Mouse (Mus musculus) kidney, postnatal 0 days (tissue): ENCODE results near the gene Flnb. TPM values are rescaled to one million over a fixed set of nuclear protein-coding genes. Genes with fewer than 3 reads are reported as not detected.

Source experiments
- ATAC-seq: fragments of 200-750 bp; cut with Nextera tagmentation; replicated peaks from 2 replicates; pipeline ENCODE4 v1.8.0; 2017; ENCODE audit warnings: low read depth, moderate number of reproducible peaks, moderate TSS enrichment, moderate library complexity; ENCODE audit not compliant: low FRiP score
- DNase-seq: peaks from one replicate; pipeline ENCODE4 v3.0.0-alpha.2; 2016; ENCODE audit warnings: low spot score
- H3K27ac ChIP-seq: fragments of 300-500 bp; sonication (generic); 2 replicates; pipeline ENCODE4 v1.5.1; 2014; ENCODE audit warnings: mild to moderate bottlenecking
- H3K27me3 ChIP-seq: fragments of 300-500 bp; sonication (generic); 2 replicates; pipeline ENCODE4 v1.6.1; 2014; ENCODE audit warnings: low read length, mixed read lengths; ENCODE audit not compliant: insufficient read depth
- H3K36me3 ChIP-seq: fragments of 300-500 bp; sonication (generic); 2 replicates; pipeline ENCODE4 v1.6.1; 2014; ENCODE audit warnings: low read length, mixed read lengths; ENCODE audit not compliant: insufficient read depth
- H3K4me1 ChIP-seq: fragments of 300-500 bp; sonication (generic); replicated peaks from 2 replicates; pipeline ENCODE4 v1.6.1; 2014; ENCODE audit warnings: antibody characterized with exemption, low read length, mixed read lengths; ENCODE audit not compliant: insufficient read depth
- H3K4me2 ChIP-seq: fragments of 300-500 bp; sonication (generic); 2 replicates; pipeline ENCODE4 v1.6.1; 2014; ENCODE audit warnings: mild to moderate bottlenecking, low read length, moderate library complexity, mixed read lengths
- H3K4me3 ChIP-seq: fragments of 300-500 bp; sonication (generic); replicated peaks from 2 replicates; pipeline ENCODE4 v1.5.1; 2014; ENCODE audit warnings: low read depth, low read length
- H3K9ac ChIP-seq: fragments of 300-500 bp; sonication (generic); 2 replicates; pipeline ENCODE4 v1.6.1; 2014; ENCODE audit warnings: low read depth, low read length
- H3K9me3 ChIP-seq: fragments of 300-500 bp; sonication (generic); replicated peaks from 2 replicates; pipeline ENCODE4 v1.6.1; 2016; ENCODE audit warnings: low read length, inconsistent platforms, mixed read lengths
- CTCF ChIP-seq: IDR thresholded peaks from 2 replicates; pipeline ENCODE4 v1.5.1; 2016; ENCODE audit warnings: antibody characterized with exemption, low read depth, mild to moderate bottlenecking, moderate library complexity
- WGBS: fragments of 180-500 bp; shearing (Covaris S2); extraction: QIAGEN DNeasy Blood & Tissue Kit; methylation state at CpG from one replicate; pipeline ENCODE4 v1.1.7; 2014; 5-methylcytosine and 5-hydroxymethylcytosine counted together
- polyA plus RNA-seq: library from polyadenylated mRNA; unstranded; fragments of >200 nt; fragmentation: Nextera tagmentation; extraction: Ambion mirVana; gene quantifications from 2 replicates; pipeline ENCODE4 v1.2.1, GENCODE M21; 2015

Flnb gene
- polyA plus RNA-seq, 1 experiment from 2014 or later = 10.7 TPM

GRCm38 (mm10) chr14:7921459-7921858 lies 103.7 kb downstream of the Flnb start:
- H3K4me3 ChIP-seq = no peak overlapping the region
- no peak overlapping the region for H3K9ac ChIP-seq
- no peak overlapping the region for H3K27ac ChIP-seq
- ATAC-seq (no peak), DNase-seq (no peak)
- no peak overlapping the region for H3K4me2 ChIP-seq
- TF ChIP-seq CTCF = no peak
- H3K9me3 ChIP-seq = no peaks in the 10 kb centered on the region
- WGBS = 82% methylated on average over 5 of the region's 5 CpGs
- no peaks in the 10 kb centered on the region for H3K27me3 ChIP-seq
- H3K4me1 ChIP-seq = no peaks in the 10 kb centered on the region
- peaks cover 39% of the 10 kb centered on the region for H3K36me3 ChIP-seq

- H3K4me2 ChIP-seq = no peak overlapping the region
- H3K27ac ChIP-seq = no peak overlapping the region
- no peak for TF ChIP-seq CTCF
- ATAC-seq = no peak
- H3K9me3 ChIP-seq = no peaks in the 10 kb centered on the region
- no peaks in the 10 kb centered on the region for H3K4me1 ChIP-seq
- H3K36me3 ChIP-seq = peaks cover 32% of the 10 kb centered on the region; the same call in 1 of the 2 replicates
- DNase-seq = no peak
- no peaks in the 10 kb centered on the region for H3K27me3 ChIP-seq
- H3K9ac ChIP-seq = no peak overlapping the region
- no peak overlapping the region for H3K4me3 ChIP-seq
These were observed 105.9 kb downstream of the Flnb start for GRCm38 (mm10) chr14:7923635-7924034.

- Histone ChIP-seq H3K4me1 (no peaks in the 10 kb centered on the region), H3K36me3 (peaks cover 72% of the 10 kb centered on the region), H3K27me3 (no peaks in the 10 kb centered on the region), H3K27ac (no peak overlapping the region), H3K4me3 (no peak overlapping the region), H3K9me3 (no peaks in the 10 kb centered on the region), H3K9ac (no peak overlapping the region), H3K4me2 (no peak overlapping the region)
- no peak for DNase-seq
- no peak for ATAC-seq
- WGBS = 86% methylated on average over 1 of the region's 1 CpGs
- TF ChIP-seq CTCF = no peak
These were observed 110.6 kb downstream of the Flnb start for GRCm38 (mm10) chr14:7928362-7928761.

- Histone ChIP-seq H3K9me3 (no peaks in the 10 kb centered on the region), H3K27me3 (no peaks in the 10 kb centered on the region), H3K4me3 (no peak overlapping the region), H3K27ac (no peak overlapping the region), H3K9ac (no peak overlapping the region), H3K4me1 (no peaks in the 10 kb centered on the region), H3K36me3 (peaks cover 75% of the 10 kb centered on the region), H3K4me2 (no peak overlapping the region)
- 78% methylated on average over 7 of the region's 7 CpGs for WGBS
- ATAC-seq (no peak), DNase-seq (no peak)
- TF ChIP-seq CTCF = no peak
These were observed 111.3 kb downstream of the Flnb start for GRCm38 (mm10) chr14:7929029-7929428.

GRCm38 (mm10) chr14:7932151-7932550 lies 114.4 kb downstream of the Flnb start:
- Histone ChIP-seq H3K9ac (no peak overlapping the region), H3K27ac (no peak overlapping the region), H3K36me3 (peaks cover 67% of the 10 kb centered on the region), H3K4me1 (no peaks in the 10 kb centered on the region), H3K9me3 (no peaks in the 10 kb centered on the region), H3K27me3 (no peaks in the 10 kb centered on the region), H3K4me2 (no peak overlapping the region), H3K4me3 (no peak overlapping the region)
- 94% methylated on average over 4 of the region's 4 CpGs for WGBS
- TF ChIP-seq CTCF = 0 out of 2 replicates have a peak, but pooled peaks have one; percentile 12
- DNase-seq (no peak), ATAC-seq (no peak)

GRCm38 (mm10) chr14:7934166-7934565 lies 116.4 kb downstream of the Flnb start:
- DNase-seq (no peak), ATAC-seq (no peak)
- Histone ChIP-seq H3K9me3 (no peaks in the 10 kb centered on the region), H3K9ac (no peak overlapping the region), H3K4me3 (no peak overlapping the region), H3K4me2 (no peak overlapping the region), H3K4me1 (no peaks in the 10 kb centered on the region), H3K36me3 (peaks cover 59% of the 10 kb centered on the region), H3K27me3 (no peaks in the 10 kb centered on the region), H3K27ac (no peak overlapping the region)
- WGBS = 91% methylated on average over 7 of the region's 7 CpGs
- TF ChIP-seq CTCF = no peak

GRCm38 (mm10) chr14:7937052-7937630 lies 119.4 kb downstream of the Flnb start:
- H3K27ac ChIP-seq = no peak overlapping the region
- 27% methylated on average over 17 of the region's 17 CpGs for WGBS
- no peaks in the 10 kb centered on the region for H3K27me3 ChIP-seq
- H3K4me2 ChIP-seq = no peak overlapping the region
- ATAC-seq (peak; percentile 43; the same call in 1 of the 2 replicates), DNase-seq (peak; percentile 92)
- H3K4me3 ChIP-seq = no peak overlapping the region
- H3K9me3 ChIP-seq = no peaks in the 10 kb centered on the region
- H3K36me3 ChIP-seq = peaks cover 39% of the 10 kb centered on the region
- H3K9ac ChIP-seq = no peak overlapping the region
- no peaks in the 10 kb centered on the region for H3K4me1 ChIP-seq
- peak; percentile 76 for TF ChIP-seq CTCF
